Mouse (Mus musculus) left cerebral cortex, postnatal 36 days (tissue): ENCODE measurements around the gene Idi1. TPM values are rescaled to one million over a fixed set of nuclear protein-coding genes. Genes with fewer than 3 reads are reported as not detected.
"Not testable (repeated sequence)": the region's sequence is repeated elsewhere in the genome, so short reads cannot be mapped to it uniquely, and the experiment has no call there.

Source experiments
- DNase-seq, 2 experiments: peaks; one replicate each; pipeline ENCODE4 v3.0.0; 2021 to 2022; ENCODE audit warnings: low spot score in 2 of 2, mixed read lengths in 1 of 2
- intact Hi-C: fragments of 180-260 bp; cut with DNase I; formaldehyde crosslinking; loops from one replicate; pipeline ENCODE4 v1.15.1; 2025
- total RNA-seq, 2 experiments: library from RNA; stranded (reverse); gene quantifications; 2 replicates each; pipeline ENCODE4 v1.2.3; 2021

Idi1 gene
- total RNA-seq = 10 to 100 TPM; 37.6 to 42.2 TPM

DNA sequence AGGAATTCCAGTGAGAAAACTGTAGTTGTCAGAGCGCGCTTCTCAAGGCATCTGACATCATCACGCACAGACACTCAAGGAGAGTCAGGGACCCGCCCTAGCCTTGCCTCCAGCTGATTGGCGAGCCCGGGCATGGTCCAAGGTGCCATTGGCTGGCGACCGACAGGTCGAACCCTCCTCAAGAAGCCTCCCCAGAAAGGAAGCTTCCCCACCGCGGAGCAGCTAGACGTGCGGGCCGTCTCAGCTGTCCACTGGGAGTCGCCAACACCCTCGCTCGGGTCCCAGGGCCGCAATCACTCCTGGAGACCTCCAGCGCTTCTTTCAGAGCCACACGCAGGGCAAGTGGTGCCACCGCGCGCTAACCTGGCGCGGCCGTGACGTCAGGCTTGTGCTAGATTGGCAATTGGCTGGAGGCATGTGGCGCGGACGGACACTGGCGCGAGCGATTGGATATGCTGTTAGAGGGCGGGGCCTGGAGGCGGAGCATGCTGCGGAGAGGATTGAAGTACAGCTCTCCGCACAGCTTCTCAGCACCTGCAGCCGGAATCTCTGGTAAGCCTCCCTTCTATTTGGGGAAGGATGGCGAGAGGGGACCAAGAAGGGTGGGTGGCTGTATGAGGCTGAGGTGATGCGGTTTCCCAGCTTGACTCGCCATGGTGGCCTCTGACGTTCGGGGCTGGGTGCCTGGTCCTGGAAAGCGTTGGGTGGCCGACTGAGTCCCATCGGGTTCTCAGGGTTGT, at the start of gene Idi1:
TSS of gene Idi1 (plus strand) at position 57 of the 740 bp plus-strand sequence.
- intact Hi-C loops = loop anchor here (1.0 to 10.0 kb wide), 3 partner anchors 14 to 209 kb away; partner anchors contain the start of genes Gtpbp4, Larp4b and Wdr37
- peak; percentile 98 to 99 for DNase-seq

GRCm38 (mm10) chr13:8838394-8838793, 46.9 kb upstream of the Idi1 start:
- DNase-seq = no peak
- intact Hi-C loops = no loop called here

DNA sequence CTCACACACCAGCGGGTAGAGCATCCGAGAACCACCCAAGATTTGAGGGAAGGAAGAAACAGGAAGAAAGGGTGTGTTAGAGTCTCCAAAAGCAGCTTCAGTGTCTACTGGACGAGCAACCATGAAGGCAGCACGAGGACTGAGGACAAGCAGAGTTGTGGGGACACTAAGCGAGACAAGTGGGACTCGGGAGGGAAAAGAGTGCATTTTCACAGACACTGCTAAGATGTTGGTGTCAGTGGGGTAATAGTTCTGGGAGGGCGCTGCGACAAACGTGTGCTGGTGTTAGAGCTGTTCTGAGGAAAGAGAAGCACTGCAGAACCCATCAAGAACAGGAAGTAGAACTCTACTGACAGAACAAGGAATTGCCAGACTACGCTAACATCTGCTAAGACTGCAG, 46.2 kb upstream of the Idi1 start:
- intact Hi-C loops = no loop called here
- DNase-seq = no peak

DNA sequence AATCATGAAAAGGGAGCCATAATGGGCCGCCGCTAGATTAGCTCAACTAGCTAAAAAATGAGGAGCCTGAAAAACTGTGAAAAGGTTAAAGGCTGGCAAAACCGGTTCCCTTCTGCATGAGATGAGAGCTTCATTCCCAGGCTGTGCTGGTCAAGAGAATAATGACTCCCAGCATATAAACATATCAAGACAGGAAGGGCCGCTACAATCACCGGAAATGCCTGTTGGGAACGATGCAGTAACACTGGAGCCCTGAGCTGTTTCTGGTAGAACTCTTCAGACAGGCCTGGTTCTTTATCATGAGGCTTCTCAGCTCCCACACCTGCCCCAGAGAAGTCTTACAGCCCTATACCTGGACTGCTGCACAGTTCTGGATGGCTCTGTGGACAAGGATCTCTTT, 45.4 kb upstream of the Idi1 start:
- DNase-seq = no peak
- intact Hi-C loops = no loop called here

- no peak for DNase-seq
- intact Hi-C loops = no loop called here
Observed at GRCm38 (mm10) chr13:8840941-8841340, 44.4 kb upstream of the Idi1 start.

DNA sequence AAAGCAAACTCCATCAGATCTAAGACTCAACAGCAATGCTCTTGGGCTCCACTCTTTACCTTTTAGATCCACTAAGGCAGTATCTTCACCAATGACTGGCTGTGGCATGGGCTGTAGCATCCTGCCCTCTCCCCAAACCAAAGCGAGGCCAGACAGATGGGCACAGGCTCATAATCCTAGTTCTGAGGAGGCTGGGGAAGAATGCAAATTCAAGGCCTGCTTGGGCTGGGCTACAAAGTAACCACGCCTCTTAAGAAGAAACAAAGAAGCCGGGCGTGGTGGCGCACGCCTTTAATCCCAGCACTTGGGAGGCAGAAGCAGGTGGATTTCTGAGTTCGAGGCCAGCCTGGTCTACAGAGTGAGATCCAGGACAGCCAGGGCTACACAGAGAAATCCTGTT, 43.5 kb upstream of the Idi1 start:
- DNase-seq, intact Hi-C loops: not testable (repeated sequence)

DNA sequence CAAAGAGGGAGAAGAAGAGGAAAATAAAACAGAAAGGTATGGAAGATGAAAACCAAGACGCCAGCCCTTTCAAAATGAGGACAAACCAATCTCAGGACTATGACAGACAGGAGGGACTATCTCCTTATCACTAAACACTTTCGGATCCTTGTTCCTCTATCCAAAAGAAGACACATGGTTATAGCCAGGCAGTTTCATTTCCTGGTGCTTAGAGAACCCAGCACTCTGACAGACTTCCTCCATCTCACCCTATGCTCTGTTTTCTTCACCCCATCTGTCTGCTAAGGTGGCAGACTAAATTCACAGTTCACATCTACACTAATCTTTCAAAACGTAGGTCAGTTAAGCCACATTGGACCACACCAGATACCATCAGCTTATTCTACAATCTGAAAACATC, 43.0 kb upstream of the Idi1 start:
- intact Hi-C loops = no loop called here
- no peak for DNase-seq

DNA sequence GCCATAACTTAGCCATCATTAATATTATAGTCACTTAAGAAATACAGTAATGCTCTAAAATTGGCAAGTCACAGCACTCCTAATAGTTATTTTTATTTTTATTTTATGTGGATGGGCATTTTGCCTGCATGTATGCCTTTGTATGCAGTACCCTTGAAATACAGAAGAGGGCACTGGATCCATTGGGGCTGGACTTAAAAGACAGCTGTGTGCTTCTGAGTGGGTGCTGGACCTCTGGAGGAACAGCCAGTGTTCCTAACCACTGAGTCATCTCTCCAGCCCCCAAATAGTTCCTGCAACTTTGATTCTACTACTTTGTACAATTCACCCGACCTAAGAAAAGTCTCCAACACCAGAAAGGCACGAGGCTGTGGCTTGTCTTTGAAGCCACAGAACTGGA, 37.6 kb upstream of the Idi1 start:
- intact Hi-C loops = no loop called here
- DNase-seq = no peak

GRCm38 (mm10) chr13:8849311-8849710, 36.0 kb upstream of the Idi1 start:
- no peak for DNase-seq
- intact Hi-C loops = no loop called here

DNA sequence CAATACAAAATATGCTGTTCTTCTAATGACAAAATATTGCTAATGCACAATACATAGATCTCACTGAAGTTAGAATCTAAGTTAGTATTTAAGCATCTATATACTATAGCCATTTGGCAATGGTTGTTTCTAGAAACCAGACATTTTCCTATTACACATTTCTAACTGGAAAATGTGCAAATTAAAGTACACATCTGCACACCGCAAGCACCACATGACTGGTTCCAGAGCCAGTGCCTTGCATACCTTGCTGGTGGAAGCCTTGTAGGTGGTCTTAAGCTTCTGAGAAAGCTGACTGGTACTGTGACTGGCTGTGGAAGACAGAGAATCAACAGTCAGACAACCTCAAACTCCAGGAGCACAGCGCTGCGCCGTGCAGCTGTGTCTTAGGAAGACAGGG, 31.9 kb upstream of the Idi1 start:
- DNase-seq = no peak

GRCm38 (mm10) chr13:8854769-8855168, 30.5 kb upstream of the Idi1 start:
- intact Hi-C loops = no loop called here
- no peak for DNase-seq

More for the DNA sequence above, 31.9 kb upstream of the Idi1 start:
- intact Hi-C loops = no loop called here

- DNase-seq = no peak
- intact Hi-C loops = no loop called here
Observed at GRCm38 (mm10) chr13:8858453-8858852, 26.8 kb upstream of the Idi1 start.

GRCm38 (mm10) chr13:8860861-8861260, 24.4 kb upstream of the Idi1 start:
- intact Hi-C loops = no loop called here
- DNase-seq = no peak

- intact Hi-C loops = no loop called here
- DNase-seq = no peak
Observed at GRCm38 (mm10) chr13:8864990-8865389, 20.3 kb upstream of the Idi1 start.

DNA sequence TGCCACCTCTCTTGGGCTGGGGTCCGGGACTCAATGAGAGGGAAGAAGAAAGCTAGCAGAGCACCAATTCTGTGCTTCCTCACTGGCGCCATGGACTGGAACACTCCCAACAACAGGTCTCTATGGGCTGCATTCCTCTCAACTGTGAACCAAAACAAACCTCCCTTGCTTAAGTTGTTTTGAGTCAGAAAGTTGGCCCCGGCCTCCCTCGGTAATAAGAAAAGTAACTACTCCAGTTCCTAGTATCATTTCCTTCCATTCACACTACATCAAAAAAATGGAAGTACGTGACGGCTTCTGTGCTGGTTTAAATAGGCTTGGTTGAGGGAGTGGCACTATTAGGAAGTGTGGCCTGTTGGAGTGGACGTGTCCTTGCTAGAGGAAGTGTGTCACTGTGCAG, 18.7 kb upstream of the Idi1 start:
- DNase-seq = no peak
- intact Hi-C loops = no loop called here

DNA sequence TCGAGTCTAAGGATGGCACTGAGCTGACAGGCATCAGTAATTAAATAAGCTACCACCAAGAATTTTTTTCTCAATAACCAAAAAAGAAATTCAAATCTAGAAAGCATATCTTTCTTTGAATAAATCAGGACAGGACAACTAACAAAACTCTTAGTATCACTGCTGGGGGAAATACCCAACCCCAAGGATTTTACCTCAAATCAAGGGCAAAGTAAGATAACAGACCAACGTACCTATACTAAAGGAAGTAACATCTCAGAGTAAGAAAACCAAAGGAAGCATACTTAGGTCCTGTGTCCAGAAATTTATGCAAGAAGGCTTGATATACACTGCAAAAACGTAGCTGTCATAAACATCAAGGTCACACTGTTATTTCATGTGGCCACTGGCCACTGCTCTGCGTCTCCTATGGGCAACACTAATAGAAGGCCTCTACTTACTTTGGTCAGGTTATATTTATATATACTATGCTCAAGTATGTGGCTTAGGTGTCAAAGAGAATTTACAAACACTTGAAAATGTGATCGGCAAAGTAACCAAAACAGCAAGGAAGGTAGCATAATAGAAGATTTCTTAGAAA, 15.6 kb upstream of the Idi1 start:
- DNase-seq = no peak
- intact Hi-C loops = no loop called here

DNA sequence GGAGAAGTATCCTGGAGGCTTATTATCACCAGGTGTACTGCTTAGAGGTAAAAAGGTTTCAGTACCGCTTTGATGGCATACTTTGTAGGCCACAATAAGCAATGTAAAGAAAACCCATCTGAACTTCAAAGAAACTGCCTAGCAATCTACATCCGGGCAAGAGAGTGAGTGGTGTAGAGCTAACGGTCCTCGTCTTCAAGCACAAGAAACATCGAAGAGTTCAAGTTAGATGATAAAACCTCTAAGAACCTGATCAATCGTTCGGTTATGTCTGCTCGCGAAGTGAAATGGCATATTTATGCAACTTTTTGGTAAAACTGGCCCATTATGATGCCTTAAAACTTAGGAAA, 15.2 kb upstream of the Idi1 start:
- intact Hi-C loops = no loop called here
- no peak for DNase-seq

DNA sequence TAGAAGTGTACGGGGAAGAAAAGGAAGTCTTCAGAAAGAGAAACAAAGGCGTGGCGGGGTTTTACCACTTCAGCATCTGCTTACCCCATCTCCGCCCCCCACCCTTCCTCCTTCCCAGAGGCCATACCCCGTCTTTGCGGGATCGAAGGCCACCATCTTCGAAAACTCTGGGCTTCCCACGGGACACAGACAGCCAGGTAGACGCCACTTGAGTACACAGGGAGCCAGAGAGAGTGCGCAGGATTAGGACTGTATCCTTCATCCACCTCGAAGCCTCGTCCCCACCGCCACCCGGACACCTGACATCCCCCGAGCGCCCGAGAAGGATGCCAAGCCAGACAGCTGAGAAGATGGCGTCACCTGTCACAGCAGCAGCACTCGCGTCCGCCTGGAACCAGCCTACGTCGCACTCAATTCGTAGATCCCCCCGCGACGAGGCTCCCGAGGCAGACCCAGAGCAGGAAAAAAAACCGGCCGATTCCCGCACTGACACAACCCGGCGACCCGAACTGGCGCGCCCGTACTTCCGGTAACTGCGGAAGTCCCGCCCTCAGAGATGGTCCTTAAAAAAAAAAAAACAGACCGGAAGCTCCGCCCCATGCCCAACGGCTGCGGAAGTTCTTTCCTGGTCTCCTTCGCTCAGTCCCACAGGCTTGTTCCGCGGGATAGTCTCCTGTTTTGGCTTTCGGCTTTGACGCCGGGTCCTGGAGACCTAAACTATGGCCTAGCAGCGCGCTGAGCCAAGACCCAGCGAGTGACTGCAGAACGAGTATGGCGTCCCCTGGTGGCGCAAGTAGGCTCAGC, 14.6 kb upstream of the Idi1 start:
- DNase-seq = peak; percentile 88 to 89
- intact Hi-C loops = loop anchor here (1.0 kb wide), 1 partner anchor 15 kb away; the partner anchor contains the start of gene Idi1

- intact Hi-C loops = loop anchor here (1.0 kb wide), 1 partner anchor 14 kb away; the partner anchor contains the start of gene Idi1
- DNase-seq = peak; percentile 54 to 60
Observed at GRCm38 (mm10) chr13:8871314-8871962, 13.9 kb upstream of the Idi1 start, which contains the start of gene Wdr37. TSS of gene Wdr37 (minus strand) at chr13:8871909.

DNA sequence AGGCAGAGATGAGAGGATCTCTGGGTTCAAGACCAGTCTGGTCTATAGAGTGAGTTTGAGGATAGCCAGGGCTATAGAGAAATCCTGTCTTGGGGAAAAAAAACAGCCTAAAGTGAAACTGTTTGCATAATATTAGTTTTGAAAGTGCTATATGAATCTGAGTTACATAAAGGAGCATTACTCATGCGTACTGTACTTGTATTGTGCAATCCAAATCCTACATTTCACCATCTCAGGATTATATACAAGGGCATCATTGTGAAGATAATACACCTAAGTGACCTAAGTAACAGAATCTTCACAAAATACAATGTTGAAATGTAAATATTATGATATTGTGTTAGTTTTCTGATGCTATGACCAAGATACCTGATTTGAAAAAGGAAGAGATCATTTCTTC, 11.5 kb upstream of the Idi1 start:
- intact Hi-C loops = no loop called here
- DNase-seq = no peak
